Comparison of ENCODE assay signal across 7 mouse cellular contexts in the genomic region with DNA sequence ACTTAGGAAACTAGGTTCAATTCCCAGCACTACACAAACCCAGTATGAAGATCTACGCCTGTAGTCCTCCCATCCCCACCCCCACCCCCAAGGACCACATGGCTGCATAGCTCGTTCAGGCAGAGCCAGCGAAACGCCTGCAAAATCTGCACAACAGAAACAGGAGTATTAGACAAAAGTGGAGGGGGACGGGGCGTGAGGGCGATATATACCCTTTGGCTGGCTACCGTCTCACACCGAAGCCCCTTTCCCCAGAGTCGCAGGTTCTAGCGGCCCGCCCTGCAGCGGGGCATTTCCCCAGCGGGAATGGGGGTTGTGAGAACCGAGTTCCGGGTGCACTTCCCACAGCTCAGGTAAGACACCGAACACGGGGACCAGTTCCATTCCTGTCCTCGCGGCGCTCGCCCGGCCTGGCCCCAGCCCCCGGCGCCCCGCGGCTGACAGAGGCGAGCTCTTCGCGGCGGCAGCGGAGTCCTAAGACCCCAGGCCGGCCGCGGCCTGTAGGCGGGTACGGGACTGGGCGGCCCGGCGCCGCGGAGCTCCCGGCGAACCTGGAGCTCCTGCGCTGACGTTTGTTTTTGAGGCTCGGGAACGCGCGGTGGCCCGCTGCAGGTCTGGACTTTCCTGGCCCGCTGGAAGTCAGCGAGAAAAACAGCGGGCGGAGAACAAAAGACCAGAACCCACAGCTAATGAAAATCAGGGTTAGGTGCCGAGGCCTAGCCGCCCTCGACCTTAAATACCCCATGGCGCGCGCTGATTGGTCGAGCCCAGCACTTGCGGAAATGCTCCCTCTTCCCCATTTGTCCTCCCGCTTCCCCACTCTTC. TPM values are rescaled to one million over a fixed set of nuclear protein-coding genes. Genes with fewer than 3 reads are reported as not detected.
DNase-seq lines count a peak whose midpoint lies in the region; ATAC-seq lines count a peak whose summit lies in the region.

No protein-coding gene starts in this region.

- intact Hi-C loops in gastrocnemius, postnatal 36 days (cut with DNase I), result no loop called here

- ATAC-seq in intestine, embryonic 16.5 days, result peak; percentile 85
- peak; percentile 91 for ATAC-seq in limb, embryonic 13.5 days (ENCODE audit: low FRiP score, low read depth)
- peak; percentile 91 for ATAC-seq in midbrain, embryonic 15.5 days (replicated peaks)

- peak overlapping the region; percentile 95 for H3K9ac ChIP-seq in intestine, embryonic 16.5 days (ENCODE audit: low read depth, low read length)
- H3K9ac ChIP-seq in limb, embryonic 13.5 days, result peak overlapping the region; percentile 96
- H3K9ac ChIP-seq in midbrain, embryonic 15.5 days, result peak overlapping the region; percentile 83

- H3K9me3 ChIP-seq in intestine, embryonic 16.5 days (ENCODE audit: control insufficient read depth, low read length), result no peaks in the 10 kb centered on the region
- 0 out of 2 replicates have a peak, but pooled peaks cover 3% of the 10 kb centered on the region for H3K9me3 ChIP-seq in limb, embryonic 13.5 days
- no peaks in the 10 kb centered on the region for H3K9me3 ChIP-seq in midbrain, embryonic 15.5 days

- peak overlapping the region; percentile 91 for H3K4me2 ChIP-seq in intestine, embryonic 16.5 days (ENCODE audit: low read depth, low read length)
- peak overlapping the region; percentile 76 for H3K4me2 ChIP-seq in limb, embryonic 13.5 days (replicated peaks)
- H3K4me2 ChIP-seq in midbrain, embryonic 15.5 days, result peak overlapping the region; percentile 88

- H3K36me3 ChIP-seq in intestine, embryonic 16.5 days (ENCODE audit: control insufficient read depth, insufficient read depth, low read length), result no peaks in the 10 kb centered on the region
- peaks cover 7% of the 10 kb centered on the region; the same call in 1 of the 2 replicates for H3K36me3 ChIP-seq in limb, embryonic 13.5 days
- no peaks in the 10 kb centered on the region for H3K36me3 ChIP-seq in midbrain, embryonic 15.5 days (replicated peaks)

- peak; percentile 46 for DNase-seq in adrenal gland, adult 8-10 months
- DNase-seq in embryo, embryonic 11 days, result peak; percentile 93
- DNase-seq in gastrocnemius, postnatal 36 days, result peak; percentile 49 to 58
- DNase-seq in spleen, adult 18-20 months, result peak; percentile 76 to 88

- WGBS in intestine, embryonic 16.5 days, result under 1% methylated on average over 64 of the region's 64 CpGs
- WGBS in limb, embryonic 13.5 days, result under 1% methylated on average over 64 of the region's 64 CpGs
- under 1% methylated on average over 64 of the region's 64 CpGs for WGBS in midbrain, embryonic 15.5 days

- peaks cover 3% of the 10 kb centered on the region; the same call in 1 of the 2 replicates for H3K4me1 ChIP-seq in intestine, embryonic 16.5 days (ENCODE audit: control insufficient read depth, insufficient read depth, low read length)
- H3K4me1 ChIP-seq in limb, embryonic 13.5 days, result peaks cover 8% of the 10 kb centered on the region; the same call in 1 of the 2 replicates
- H3K4me1 ChIP-seq in midbrain, embryonic 15.5 days, result no peaks in the 10 kb centered on the region; the same call in 1 of the 2 replicates

- peaks cover 13% of the 10 kb centered on the region for H3K27me3 ChIP-seq in intestine, embryonic 16.5 days (replicated peaks; ENCODE audit: control insufficient read depth, insufficient read depth, low read length)
- H3K27me3 ChIP-seq in limb, embryonic 13.5 days, result peaks cover 24% of the 10 kb centered on the region
- H3K27me3 ChIP-seq in midbrain, embryonic 15.5 days (replicated peaks), result peaks cover 23% of the 10 kb centered on the region

- H3K4me3 ChIP-seq in intestine, embryonic 16.5 days (ENCODE audit: low read length), result peak overlapping the region; percentile 77
- peak overlapping the region; percentile 71 for H3K4me3 ChIP-seq in limb, embryonic 13.5 days
- H3K4me3 ChIP-seq in midbrain, embryonic 15.5 days, result peak overlapping the region; percentile 81

- peak overlapping the region; percentile 86 for H3K27ac ChIP-seq in intestine, embryonic 16.5 days (ENCODE audit: low read length)
- H3K27ac ChIP-seq in limb, embryonic 13.5 days, result peak overlapping the region; percentile 94
- H3K27ac ChIP-seq in midbrain, embryonic 15.5 days, result peak overlapping the region; percentile 85

RNA-seq across cellular contexts. Expression of a gene that starts 37.8 kb away (rescaled TPM):
- not detected for total RNA-seq in adrenal gland, adult 8-10 months (2022)
- not detected for total RNA-seq in gastrocnemius, postnatal 36 days (2021)
- polyA plus RNA-seq in intestine, embryonic 16.5 days (2015; fragmentation: Nextera tagmentation; extraction: Ambion mirVana), result 0.12 and 0.21 TPM in 2 replicates
- polyA plus RNA-seq in limb, embryonic 13.5 days (2015; fragmentation: Nextera tagmentation; extraction: Ambion mirVana), result not detected in 2 replicates
- not detected in 2 replicates for polyA plus RNA-seq in midbrain, embryonic 15.5 days (2015; fragmentation: Nextera tagmentation; extraction: Ambion mirVana)

Comparison
In these comparisons a context has a peak if more than half of its experiments do, and no peak if none do; other contexts are left out.
1. Peak in every context shown above with its lines: DNase-seq, ATAC-seq, H3K4me3 ChIP-seq and H3K27ac ChIP-seq.